Mouse (Mus musculus) A20 (cell line): ENCODE measurements around the gene Gm49416.

Experiments used
- DNase-seq: peaks from one replicate; pipeline ENCODE4 v3.0.0-alpha.2; 2011; ENCODE audit warnings: low read depth, low spot score

Gene Gm49416

GRCm38 (mm10) chr19:8875031-8875430 lies 13.7 kb upstream of the Gm49416 start:
- DNase-seq: no peak

- peak; percentile 91 for DNase-seq
Observed at GRCm38 (mm10) chr19:8880311-8881033, 8.3 kb upstream of the Gm49416 start, which contains the start of gene Uqcc3. Uqcc3 (minus strand) TSS chr19:8880923.

GRCm38 (mm10) chr19:8881034-8881392 lies 7.7 kb upstream of the Gm49416 start:
- DNase-seq: no peak

- DNase-seq: no peak
Observed at GRCm38 (mm10) chr19:8883616-8884015, 5.1 kb upstream of the Gm49416 start, which contains the start of the genes Lbhd1 and Gm49403. Lbhd1 (plus strand) TSS chr19:8883732. Gm49403 (plus strand) TSS chr19:8883930.

- peak; percentile 37 for DNase-seq
Observed at GRCm38 (mm10) chr19:8886916-8887584, 1.7 kb upstream of the Gm49416 start.

GRCm38 (mm10) chr19:8887585-8888463 lies 902 bp upstream of the Gm49416 start:
- peak; percentile 47 for DNase-seq

- DNase-seq: peak; percentile 91
Observed at GRCm38 (mm10) chr19:8892829-8893766, 4.4 kb downstream of the Gm49416 start, which contains the start of gene Ints5. Ints5 (plus strand) TSS chr19:8893005.

- DNase-seq: peak; percentile 84
Observed at GRCm38 (mm10) chr19:8895397-8895960, 6.8 kb downstream of the Gm49416 start.

- peak; percentile 63 for DNase-seq
Observed at GRCm38 (mm10) chr19:8896231-8896630, 7.5 kb downstream of the Gm49416 start.

- DNase-seq: peak; percentile 72
Observed at GRCm38 (mm10) chr19:8897211-8897864, 8.6 kb downstream of the Gm49416 start.

- peak; percentile 98 for DNase-seq
Observed at GRCm38 (mm10) chr19:8897865-8898495, 9.3 kb downstream of the Gm49416 start, which contains the start of gene Ganab. Ganab (plus strand) TSS chr19:8898071.

GRCm38 (mm10) chr19:8898576-8898975 lies 9.8 kb downstream of the Gm49416 start:
- peak; percentile 49 for DNase-seq

- no peak for DNase-seq
Observed at GRCm38 (mm10) chr19:8899079-8899478, 10.4 kb downstream of the Gm49416 start.

- no peak for DNase-seq
Observed at GRCm38 (mm10) chr19:8903412-8903811, 14.7 kb downstream of the Gm49416 start.

GRCm38 (mm10) chr19:8908531-8908930 lies 19.8 kb downstream of the Gm49416 start:
- DNase-seq: no peak

- DNase-seq: no peak
Observed at GRCm38 (mm10) chr19:8911810-8912209, 23.1 kb downstream of the Gm49416 start.

GRCm38 (mm10) chr19:8914212-8914611 lies 25.5 kb downstream of the Gm49416 start:
- no peak for DNase-seq

- DNase-seq: peak; percentile 77
Observed at GRCm38 (mm10) chr19:8919000-8919399, 30.3 kb downstream of the Gm49416 start.

- peak; percentile 57 for DNase-seq
Observed at GRCm38 (mm10) chr19:8919684-8920072, 31.0 kb downstream of the Gm49416 start.
